Mouse (Mus musculus): ENCODE data around the gene Cryba4. TPM values are rescaled to one million over a fixed set of nuclear protein-coding genes. Genes with fewer than 3 reads are reported as not detected.

Cryba4 gene
- polyA plus RNA-seq, 1 experiment from 2014 or later, result 1.6 TPM

DNA sequence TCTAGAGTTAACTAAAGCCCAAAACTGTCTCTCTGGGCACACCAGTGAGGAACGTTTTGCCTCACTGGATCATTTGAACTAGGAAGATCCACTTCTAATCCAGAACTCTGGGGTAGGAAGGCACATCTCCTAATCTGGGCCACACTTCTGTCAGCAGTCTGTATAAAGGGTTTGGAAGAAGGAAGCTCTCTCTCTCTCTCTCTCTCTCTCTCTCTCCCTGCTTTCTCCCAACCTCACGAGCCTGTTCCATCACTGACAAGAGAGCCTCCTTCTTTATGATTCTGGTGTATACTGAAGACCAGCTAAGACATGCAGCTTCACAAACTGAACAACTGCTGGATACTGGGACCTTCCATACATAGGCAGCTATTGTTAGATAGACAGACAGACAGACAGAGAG lies 10.5 kb downstream of the Cryba4 start:
- H3K9me3 ChIP-seq, result no peaks in the 10 kb centered on the region
- H3K9ac ChIP-seq, result no peak overlapping the region
- no peak overlapping the region for H3K4me3 ChIP-seq
- ATAC-seq (ENCODE audit: insufficient number of reproducible peaks, low FRiP score, low TSS enrichment, low read depth), result no peak
- 63% methylated on average over 2 of the region's 2 CpGs for WGBS
- H3K4me1 ChIP-seq, result peaks cover 9% of the 10 kb centered on the region
- H3K27ac ChIP-seq, result no peak overlapping the region
- H3K27me3 ChIP-seq, result peaks cover 32% of the 10 kb centered on the region
- H3K36me3 ChIP-seq, result no peaks in the 10 kb centered on the region
- H3K4me2 ChIP-seq, result no peak overlapping the region

GRCm38 (mm10) chr5:112240761-112241160 lies 11.6 kb downstream of the Cryba4 start:
- Histone ChIP-seq H3K27me3 (peaks cover 33% of the 10 kb centered on the region), H3K9ac (no peak overlapping the region), H3K4me1 (peaks cover 9% of the 10 kb centered on the region), H3K4me3 (peak overlapping the region; percentile 15; the same call in 1 of the 2 replicates), H3K4me2 (0 out of 2 replicates have a peak overlapping the region, but pooled peaks have one; percentile 24), H3K27ac (no peak overlapping the region), H3K9me3 (no peaks in the 10 kb centered on the region), H3K36me3 (no peaks in the 10 kb centered on the region)
- 1% methylated on average over 10 of the region's 10 CpGs for WGBS
- ATAC-seq (ENCODE audit: insufficient number of reproducible peaks, low FRiP score, low TSS enrichment, low read depth), result peak; percentile 72; the same call in 1 of the 2 replicates

GRCm38 (mm10) chr5:112238781-112239482 lies 13.4 kb downstream of the Cryba4 start:
- Histone ChIP-seq H3K4me2 (no peak overlapping the region), H3K9ac (no peak overlapping the region), H3K9me3 (no peaks in the 10 kb centered on the region), H3K27ac (no peak overlapping the region), H3K4me1 (peaks cover 9% of the 10 kb centered on the region), H3K4me3 (no peak overlapping the region), H3K27me3 (peaks cover 34% of the 10 kb centered on the region), H3K36me3 (no peaks in the 10 kb centered on the region)
- WGBS, result 52% methylated on average over 3 of the region's 3 CpGs
- no peak for ATAC-seq (ENCODE audit: insufficient number of reproducible peaks, low FRiP score, low TSS enrichment, low read depth)

DNA sequence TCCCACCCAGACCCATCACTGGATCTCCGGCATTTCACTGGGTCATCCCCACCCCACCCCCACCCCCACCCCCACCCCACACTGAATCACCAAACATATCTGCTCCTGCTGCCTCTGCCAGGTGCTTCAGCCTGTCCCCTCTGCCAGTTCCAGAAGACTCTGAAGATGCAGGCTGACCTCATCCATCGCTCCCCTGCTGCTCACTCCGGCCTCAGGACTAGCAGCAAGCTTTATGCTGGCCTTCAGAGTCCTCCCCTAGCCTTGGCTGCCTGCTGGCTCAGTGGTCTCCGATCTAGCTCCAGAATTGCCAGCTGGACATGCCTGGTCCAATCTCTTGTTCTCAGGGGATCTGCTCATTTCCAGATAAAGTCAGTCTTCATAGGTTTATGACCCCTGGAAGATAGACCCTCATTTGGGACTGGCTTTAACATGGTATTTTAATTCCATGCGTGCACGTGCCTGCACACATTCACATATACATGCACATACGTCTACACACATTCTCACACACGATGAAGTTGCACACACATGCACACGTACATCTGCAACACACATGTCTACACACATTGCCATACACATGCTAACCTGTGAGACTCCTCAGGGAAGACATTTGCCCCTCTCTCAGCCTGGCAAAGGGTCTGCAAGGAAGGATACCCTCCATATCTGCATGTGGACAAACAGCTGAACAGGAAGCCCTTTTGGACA lies 14.3 kb downstream of the Cryba4 start:
- H3K4me3 ChIP-seq, result no peak overlapping the region
- no peak for ATAC-seq (ENCODE audit: insufficient number of reproducible peaks, low FRiP score, low TSS enrichment, low read depth)
- H3K27me3 ChIP-seq, result peaks cover 34% of the 10 kb centered on the region
- 51% methylated on average over 9 of the region's 9 CpGs for WGBS
- H3K27ac ChIP-seq, result no peak overlapping the region
- no peaks in the 10 kb centered on the region for H3K9me3 ChIP-seq
- no peak overlapping the region for H3K9ac ChIP-seq
- H3K4me1 ChIP-seq, result peaks cover 9% of the 10 kb centered on the region
- no peak overlapping the region for H3K4me2 ChIP-seq
- no peaks in the 10 kb centered on the region for H3K36me3 ChIP-seq

GRCm38 (mm10) chr5:112237439-112237838 lies 14.9 kb downstream of the Cryba4 start:
- ATAC-seq (ENCODE audit: insufficient number of reproducible peaks, low FRiP score, low TSS enrichment, low read depth), result no peak
- no peaks in the 10 kb centered on the region for H3K36me3 ChIP-seq
- WGBS, result 4% methylated on average over 16 of the region's 16 CpGs
- peaks cover 34% of the 10 kb centered on the region for H3K27me3 ChIP-seq
- H3K9ac ChIP-seq, result no peak overlapping the region
- no peaks in the 10 kb centered on the region for H3K9me3 ChIP-seq
- no peak overlapping the region for H3K4me3 ChIP-seq
- H3K4me1 ChIP-seq, result peaks cover 9% of the 10 kb centered on the region
- no peak overlapping the region for H3K4me2 ChIP-seq
- no peak overlapping the region for H3K27ac ChIP-seq

DNA sequence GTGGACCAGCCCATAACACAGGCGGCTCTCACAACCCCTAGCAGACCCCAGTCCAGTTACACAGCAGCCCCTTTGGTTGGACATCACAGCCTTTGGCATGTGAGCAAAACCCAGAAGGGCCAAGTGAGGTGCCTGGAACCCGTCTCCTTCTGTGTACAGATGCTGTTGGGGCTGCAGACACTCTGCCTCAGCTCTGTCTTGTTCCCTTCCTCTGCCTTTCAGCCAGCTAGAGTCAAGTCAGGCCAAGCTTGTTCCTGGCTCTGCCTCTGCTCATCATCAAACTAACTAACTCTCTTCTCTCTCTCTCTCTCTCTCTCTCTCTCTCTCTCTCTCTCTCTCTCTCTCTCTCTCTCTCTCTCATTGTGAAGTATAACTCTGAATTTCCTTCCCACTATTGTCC lies 15.7 kb downstream of the Cryba4 start:
- 75% methylated on average over 2 of the region's 2 CpGs for WGBS
- peaks cover 9% of the 10 kb centered on the region for H3K4me1 ChIP-seq

GRCm38 (mm10) chr5:112235806-112236205 lies 16.5 kb downstream of the Cryba4 start:
- H3K27ac ChIP-seq, result no peak overlapping the region
- H3K9me3 ChIP-seq, result no peaks in the 10 kb centered on the region
- peaks cover 9% of the 10 kb centered on the region for H3K4me1 ChIP-seq
- peaks cover 40% of the 10 kb centered on the region for H3K27me3 ChIP-seq
- no peak overlapping the region for H3K4me2 ChIP-seq
- ATAC-seq (ENCODE audit: insufficient number of reproducible peaks, low FRiP score, low TSS enrichment, low read depth), result no peak
- no peaks in the 10 kb centered on the region for H3K36me3 ChIP-seq
- WGBS, result 68% methylated on average over 5 of the region's 5 CpGs
- H3K4me3 ChIP-seq, result no peak overlapping the region
- no peak overlapping the region for H3K9ac ChIP-seq

More for the DNA sequence above, 15.7 kb downstream of the Cryba4 start:
- Histone ChIP-seq H3K9me3 (no peaks in the 10 kb centered on the region), H3K4me3 (no peak overlapping the region), H3K9ac (no peak overlapping the region), H3K27ac (no peak overlapping the region), H3K27me3 (peaks cover 38% of the 10 kb centered on the region), H3K36me3 (no peaks in the 10 kb centered on the region), H3K4me2 (no peak overlapping the region)
- ATAC-seq (ENCODE audit: insufficient number of reproducible peaks, low FRiP score, low TSS enrichment, low read depth), result no peak

GRCm38 (mm10) chr5:112228240-112229076 lies 23.9 kb downstream of the Cryba4 start:
- peak overlapping the region; percentile 11; the same call in 1 of the 2 replicates for H3K9ac ChIP-seq
- peak overlapping the region; percentile 84 for H3K4me2 ChIP-seq
- no peaks in the 10 kb centered on the region for H3K9me3 ChIP-seq
- H3K4me3 ChIP-seq, result peak overlapping the region; percentile 46
- under 1% methylated on average over 57 of the region's 57 CpGs for WGBS
- H3K36me3 ChIP-seq, result no peaks in the 10 kb centered on the region
- H3K27me3 ChIP-seq, result peaks cover 50% of the 10 kb centered on the region
- no peak overlapping the region for H3K27ac ChIP-seq
- H3K4me1 ChIP-seq, result peaks cover 28% of the 10 kb centered on the region
- no peak for ATAC-seq (ENCODE audit: insufficient number of reproducible peaks, low FRiP score, low TSS enrichment, low read depth)

GRCm38 (mm10) chr5:112227898-112228239 lies 24.4 kb downstream of the Cryba4 start:
- Histone ChIP-seq H3K4me1 (peaks cover 28% of the 10 kb centered on the region), H3K4me2 (peak overlapping the region; percentile 84), H3K36me3 (no peaks in the 10 kb centered on the region), H3K4me3 (peak overlapping the region; percentile 46), H3K9ac (no peak overlapping the region), H3K27me3 (peaks cover 50% of the 10 kb centered on the region), H3K27ac (no peak overlapping the region), H3K9me3 (no peaks in the 10 kb centered on the region)
- 4% methylated on average over 13 of the region's 13 CpGs for WGBS
- no peak for ATAC-seq (ENCODE audit: insufficient number of reproducible peaks, low FRiP score, low TSS enrichment, low read depth)

DNA sequence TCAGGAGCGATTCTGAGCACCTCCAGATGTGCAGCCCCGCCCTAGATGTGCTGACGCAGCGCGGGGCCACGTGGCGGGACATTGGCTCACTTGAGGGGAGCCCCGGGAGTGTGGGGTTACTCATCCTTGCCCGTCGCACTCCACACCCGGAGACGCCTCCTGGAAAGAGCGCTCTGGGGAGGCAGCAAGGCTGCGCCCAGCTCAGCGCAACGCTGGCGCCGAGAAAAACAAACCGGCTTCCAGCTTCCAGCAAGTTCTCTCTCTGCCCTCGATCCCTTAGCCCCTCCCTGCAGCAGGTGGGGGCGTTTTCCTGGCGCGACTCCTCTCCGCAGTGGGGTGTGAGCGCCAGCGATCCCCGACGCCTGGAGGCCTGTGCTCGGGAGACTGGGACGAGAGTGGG lies 25.0 kb downstream of the Cryba4 start:
- Histone ChIP-seq H3K9me3 (no peaks in the 10 kb centered on the region), H3K36me3 (no peaks in the 10 kb centered on the region), H3K4me2 (peak overlapping the region; percentile 84), H3K4me3 (peak overlapping the region; percentile 46), H3K4me1 (peaks cover 28% of the 10 kb centered on the region), H3K27me3 (peaks cover 50% of the 10 kb centered on the region), H3K9ac (peak overlapping the region; percentile 14; the same call in 1 of the 2 replicates), H3K27ac (no peak overlapping the region)
- WGBS, result under 1% methylated on average over 30 of the region's 30 CpGs
- no peak; the same call in 1 of the 2 replicates for ATAC-seq (ENCODE audit: insufficient number of reproducible peaks, low FRiP score, low TSS enrichment, low read depth)

DNA sequence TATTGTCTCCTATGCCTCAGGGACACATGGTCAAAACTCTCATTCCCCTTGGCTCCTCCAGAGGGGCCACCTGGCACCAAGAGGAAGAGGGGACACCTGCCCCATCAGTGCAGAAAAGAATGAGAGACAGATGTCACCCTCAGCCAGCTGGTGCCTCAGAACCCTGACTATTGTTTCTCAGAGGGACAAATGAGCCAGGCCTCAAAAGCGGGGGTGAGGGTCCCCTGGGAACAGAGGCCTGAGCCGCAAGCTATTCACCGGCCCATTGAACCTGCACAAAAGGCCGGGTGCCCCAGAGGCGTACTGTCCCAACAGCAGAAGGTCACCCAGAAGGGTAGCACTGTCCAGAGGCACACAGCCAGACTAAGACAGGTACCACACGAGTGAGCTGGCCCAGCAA lies 26.7 kb downstream of the Cryba4 start:
- Histone ChIP-seq H3K4me1 (peaks cover 28% of the 10 kb centered on the region), H3K4me3 (no peak overlapping the region), H3K9ac (no peak overlapping the region), H3K9me3 (no peaks in the 10 kb centered on the region), H3K4me2 (no peak overlapping the region), H3K36me3 (no peaks in the 10 kb centered on the region), H3K27me3 (peaks cover 44% of the 10 kb centered on the region), H3K27ac (no peak overlapping the region)
- ATAC-seq (ENCODE audit: insufficient number of reproducible peaks, low FRiP score, low TSS enrichment, low read depth), result no peak
- 75% methylated on average over 6 of the region's 6 CpGs for WGBS
